Mouse (Mus musculus): ENCODE measurements around the gene Gjb5. TPM values are rescaled to one million over a fixed set of nuclear protein-coding genes. Genes with fewer than 3 reads are reported as not detected.

Gjb5 gene
- total RNA-seq, 1 experiment from 2014 or later, result not detected

DNA sequence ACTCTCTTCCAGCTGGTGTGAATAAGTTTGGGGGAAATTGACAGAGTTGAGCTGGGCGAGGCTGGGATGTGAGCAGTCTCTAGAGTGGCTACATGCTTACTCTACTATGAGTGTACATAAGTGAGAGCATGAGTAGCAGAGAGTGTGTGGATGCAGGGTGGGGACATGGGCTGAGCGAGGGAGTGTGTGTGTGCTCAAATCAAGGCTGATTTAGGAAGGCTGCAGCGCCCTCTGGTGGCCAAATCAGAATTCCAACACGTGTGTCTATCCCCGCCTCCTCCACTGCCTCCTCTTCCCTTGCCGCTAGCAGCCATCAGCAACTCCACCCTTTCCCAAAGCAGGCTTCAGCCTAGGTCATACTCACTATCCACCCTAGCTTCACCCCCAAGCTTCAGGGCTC is 33.2 kb downstream of the Gjb5 start:
- ATAC-seq (replicated peaks in 1 of 2; ENCODE audit: insufficient read depth in 1 of 2, low FRiP score in 2 of 2, low TSS enrichment in 1 of 2, low read depth in 1 of 2, poor library complexity in 2 of 2, severe bottlenecking in 2 of 2), result peak; percentile 70 to 82; a peak in 3 of 4 replicates

DNA sequence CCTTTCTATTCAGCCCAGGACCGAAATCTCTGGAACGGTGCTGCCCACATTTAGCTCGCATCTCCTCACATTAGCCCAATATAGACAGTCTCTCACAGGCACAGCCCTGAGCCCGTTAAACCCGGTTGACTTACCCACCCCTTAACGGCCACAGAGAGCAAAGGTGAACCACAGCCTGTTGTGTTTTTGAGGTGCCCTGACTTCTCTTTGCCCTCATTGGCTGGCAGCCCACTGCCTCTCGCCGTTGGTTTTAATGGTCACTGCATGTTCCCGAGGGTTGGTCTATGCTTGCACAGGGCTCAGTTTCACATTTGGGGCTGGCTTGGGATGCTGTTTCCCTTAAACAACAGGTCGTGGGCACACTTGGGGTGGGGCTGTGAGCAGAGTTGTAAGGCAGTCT is 33.7 kb downstream of the Gjb5 start:
- no peak for ATAC-seq (replicated peaks in 1 of 2; ENCODE audit: insufficient read depth in 1 of 2, low FRiP score in 2 of 2, low TSS enrichment in 1 of 2, low read depth in 1 of 2, poor library complexity in 2 of 2, severe bottlenecking in 2 of 2)

DNA sequence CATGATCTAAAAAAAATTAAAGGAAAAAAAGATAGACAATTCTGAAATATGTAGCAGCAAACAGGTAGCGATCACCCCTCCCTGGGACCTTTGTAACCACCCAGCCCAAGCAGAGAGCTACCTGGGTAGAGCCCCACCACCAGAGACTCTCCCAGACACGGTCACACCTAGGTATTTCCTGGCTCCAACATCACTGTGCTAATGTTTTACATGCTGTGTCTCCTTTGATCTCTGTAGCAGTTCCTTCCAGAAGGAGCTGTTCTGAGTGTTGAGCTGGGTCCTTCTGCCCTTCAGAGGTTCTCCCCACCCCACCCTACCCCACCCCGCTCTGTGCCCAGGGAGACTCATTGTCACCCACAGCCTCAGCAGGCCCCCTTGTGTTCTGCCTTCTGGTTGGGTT is 34.3 kb downstream of the Gjb5 start:
- ATAC-seq (replicated peaks in 1 of 2; ENCODE audit: insufficient read depth in 1 of 2, low FRiP score in 2 of 2, low TSS enrichment in 1 of 2, low read depth in 1 of 2, poor library complexity in 2 of 2, severe bottlenecking in 2 of 2), result no peak

DNA sequence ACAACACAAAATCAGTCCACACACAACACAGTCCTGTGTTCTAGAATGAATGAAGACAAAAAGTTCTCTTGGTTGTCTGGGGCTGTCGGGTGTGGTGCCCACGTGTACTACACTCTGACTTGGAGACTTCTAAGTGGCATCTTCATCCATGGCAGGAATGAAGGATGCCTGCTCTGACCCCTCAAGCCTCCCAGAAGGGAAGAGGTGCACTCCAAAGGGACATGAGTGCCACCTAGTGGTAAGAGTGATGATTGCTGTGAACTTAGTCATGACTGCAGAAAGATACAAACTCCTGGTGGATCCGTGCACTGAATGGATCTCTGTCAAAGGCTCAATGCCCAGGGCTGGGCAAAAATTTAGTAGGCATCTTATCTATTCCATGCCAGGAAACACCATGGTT is 38.4 kb downstream of the Gjb5 start:
- peak; percentile 72 to 81; a peak in 3 of 4 replicates for ATAC-seq (replicated peaks in 1 of 2; ENCODE audit: insufficient read depth in 1 of 2, low FRiP score in 2 of 2, low TSS enrichment in 1 of 2, low read depth in 1 of 2, poor library complexity in 2 of 2, severe bottlenecking in 2 of 2)

DNA sequence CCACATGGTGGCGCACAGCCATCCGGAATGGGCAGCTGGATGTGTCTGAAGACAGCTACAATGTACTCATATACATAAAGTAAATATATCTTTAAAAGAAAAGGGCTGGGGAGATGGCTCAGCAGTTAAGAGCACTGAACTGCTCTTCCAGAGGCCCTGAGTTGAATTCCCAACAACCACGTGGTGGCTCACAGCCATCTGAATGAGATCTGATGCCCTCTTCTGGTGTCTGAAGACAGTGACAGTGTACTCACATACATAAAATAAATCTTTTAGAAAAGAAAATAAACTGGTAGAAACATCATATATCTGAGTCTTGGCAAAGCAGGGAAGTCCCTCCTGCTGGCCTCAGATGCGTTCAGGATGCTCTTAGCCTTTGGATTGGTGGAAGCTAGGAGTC is 40.8 kb downstream of the Gjb5 start:
- ATAC-seq (replicated peaks in 1 of 2; ENCODE audit: insufficient read depth in 1 of 2, low FRiP score in 2 of 2, low TSS enrichment in 1 of 2, low read depth in 1 of 2, poor library complexity in 2 of 2, severe bottlenecking in 2 of 2), result no peak

DNA sequence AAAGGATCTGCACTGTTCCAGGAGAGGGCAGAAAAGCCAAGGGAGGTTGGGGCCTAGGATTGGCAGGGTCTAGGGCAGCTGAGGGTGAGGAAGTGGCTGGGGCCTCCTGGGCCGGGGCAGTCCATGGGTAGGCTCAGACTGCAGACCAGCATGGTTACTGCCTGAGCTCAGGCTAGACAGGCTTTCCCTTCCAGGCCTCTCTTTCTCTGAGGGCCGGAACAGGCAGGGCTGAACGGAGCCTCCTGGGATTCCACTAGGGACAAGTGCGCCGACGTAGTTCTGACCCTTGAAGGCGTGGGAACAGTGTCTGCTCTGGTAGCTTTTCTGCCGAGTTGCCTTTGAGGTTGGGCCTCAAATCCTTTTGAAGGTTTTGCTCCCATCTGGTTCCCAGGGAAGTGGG is 42.2 kb downstream of the Gjb5 start:
- ATAC-seq (replicated peaks in 1 of 2; ENCODE audit: insufficient read depth in 1 of 2, low FRiP score in 2 of 2, low TSS enrichment in 1 of 2, low read depth in 1 of 2, poor library complexity in 2 of 2, severe bottlenecking in 2 of 2), result no peak

DNA sequence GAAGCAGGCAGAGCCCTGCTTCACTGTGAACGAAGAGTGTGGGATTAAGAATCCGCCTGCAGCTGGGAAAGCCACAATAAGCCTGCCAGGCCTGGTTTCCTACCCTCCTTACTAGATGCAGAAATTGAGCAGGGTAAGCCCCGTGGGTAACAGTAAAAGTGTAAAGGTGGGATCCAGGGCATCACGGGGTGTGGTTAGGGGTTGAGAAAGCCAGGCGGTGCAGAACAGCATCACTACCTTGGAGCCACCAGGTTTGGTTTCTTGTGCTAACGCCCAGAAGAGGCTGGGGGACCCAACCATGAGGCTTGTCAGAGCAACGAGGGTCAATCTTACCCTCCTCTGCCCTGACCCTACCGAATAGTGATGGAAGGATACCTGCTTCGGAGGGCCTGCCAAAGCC is 43.4 kb downstream of the Gjb5 start:
- ATAC-seq (replicated peaks in 1 of 2; ENCODE audit: insufficient read depth in 1 of 2, low FRiP score in 2 of 2, low TSS enrichment in 1 of 2, low read depth in 1 of 2, poor library complexity in 2 of 2, severe bottlenecking in 2 of 2), result no peak

DNA sequence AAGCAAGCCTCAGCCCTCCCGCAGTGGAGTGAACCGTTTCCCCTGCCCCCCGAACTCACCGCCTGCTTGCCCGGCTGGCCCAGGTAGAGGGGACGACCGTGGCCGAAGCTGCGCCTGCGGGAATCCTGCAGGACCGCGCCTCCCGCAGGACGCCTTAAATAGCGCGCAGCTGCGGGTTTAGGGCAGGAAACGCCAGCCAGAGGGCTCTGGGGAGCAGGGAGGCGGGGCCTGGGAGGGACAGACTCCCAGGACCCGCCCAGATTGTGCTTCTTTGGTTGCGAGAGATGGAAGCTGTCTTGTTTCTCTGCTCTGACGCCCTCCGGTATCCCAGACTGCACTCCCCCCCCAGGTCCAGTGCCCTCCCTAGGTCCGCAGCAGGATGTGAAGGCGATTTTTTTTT is 44.1 kb downstream of the Gjb5 start, which contains the start of gene Gja4:
Gene Gja4, minus strand, starts transcription at position 179 of the 400 bp plus-strand sequence.
- peak; percentile 84 for ATAC-seq (replicated peaks in 1 of 2; ENCODE audit: insufficient read depth in 1 of 2, low FRiP score in 2 of 2, low TSS enrichment in 1 of 2, low read depth in 1 of 2, poor library complexity in 2 of 2, severe bottlenecking in 2 of 2)

DNA sequence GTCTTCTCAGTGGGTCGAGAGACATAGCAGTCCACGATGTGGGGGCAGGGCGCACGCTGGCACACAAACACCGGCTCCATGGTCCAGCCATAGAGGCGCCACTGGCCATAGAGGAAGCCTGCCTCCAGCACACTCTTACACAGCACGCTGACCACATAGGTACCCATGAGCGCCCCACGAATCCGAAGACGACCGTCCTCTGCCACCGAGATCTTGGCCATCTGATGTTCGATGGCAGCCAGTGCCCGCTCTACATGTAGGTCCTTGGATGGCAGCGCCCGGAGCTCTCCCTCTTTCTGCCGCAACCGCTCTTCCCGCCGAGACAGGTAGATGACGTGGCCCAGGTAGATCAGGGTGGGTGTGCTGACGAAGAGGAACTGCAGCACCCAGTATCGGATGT is 45.6 kb downstream of the Gjb5 start:
- ATAC-seq (replicated peaks in 1 of 2; ENCODE audit: insufficient read depth in 1 of 2, low FRiP score in 2 of 2, low TSS enrichment in 1 of 2, low read depth in 1 of 2, poor library complexity in 2 of 2, severe bottlenecking in 2 of 2), result no peak

DNA sequence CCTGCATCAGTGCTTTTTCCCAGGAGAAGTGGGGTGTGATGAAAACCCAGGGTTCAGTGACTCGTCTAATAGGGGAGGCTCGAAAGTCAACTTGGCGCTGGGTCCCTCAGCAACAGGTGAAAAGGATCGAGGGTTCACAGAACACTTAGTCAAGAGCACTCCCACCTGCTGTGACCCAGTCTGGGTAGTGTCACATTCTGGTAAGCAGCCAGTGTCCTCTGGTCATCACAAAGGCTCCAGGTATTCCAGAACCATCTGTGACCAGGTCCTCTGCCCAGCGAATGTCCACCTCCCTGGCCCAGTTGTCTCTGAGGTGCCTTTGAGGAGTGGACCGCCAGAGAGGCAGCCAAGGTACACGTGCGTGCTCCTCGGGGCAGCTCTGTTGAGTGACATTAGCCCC is 46.4 kb downstream of the Gjb5 start:
- ATAC-seq (replicated peaks in 1 of 2; ENCODE audit: insufficient read depth in 1 of 2, low FRiP score in 2 of 2, low TSS enrichment in 1 of 2, low read depth in 1 of 2, poor library complexity in 2 of 2, severe bottlenecking in 2 of 2), result no peak

DNA sequence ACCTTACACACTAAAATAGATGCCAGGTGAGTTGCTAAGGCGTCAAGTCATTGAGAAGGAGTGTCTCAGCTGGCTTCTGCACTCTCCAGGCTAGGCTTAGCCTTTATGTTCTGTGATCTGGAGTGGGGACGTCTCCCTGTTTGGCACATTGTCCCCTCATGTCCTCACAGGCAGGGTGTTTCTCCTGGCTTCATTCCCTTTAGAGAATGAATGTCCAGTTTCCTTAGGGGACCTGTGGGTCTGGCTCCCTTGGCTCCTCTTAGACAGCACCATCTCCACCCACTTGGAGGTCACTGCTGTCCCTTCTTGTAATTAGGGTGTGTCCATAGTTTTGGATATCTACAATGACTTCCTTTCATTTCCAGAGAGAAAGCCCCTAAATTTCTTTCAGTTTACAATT is 51.1 kb downstream of the Gjb5 start:
- ATAC-seq (replicated peaks in 1 of 2; ENCODE audit: insufficient read depth in 1 of 2, low FRiP score in 2 of 2, low TSS enrichment in 1 of 2, low read depth in 1 of 2, poor library complexity in 2 of 2, severe bottlenecking in 2 of 2), result no peak

Other genes starting within 250 kb of the Gjb5 start
- gene Tmem35b, start 234.5 kb downstream of the Gjb5 start, total RNA-seq (2017), result 12.0 and 27.9 TPM in 2 replicates
- not detected in 2 replicates for gene Dlgap3, start 189.0 kb downstream of the Gjb5 start, total RNA-seq (2017)
- 28.2 and 32.8 TPM in 2 replicates for gene Smim12, start 114.4 kb downstream of the Gjb5 start, total RNA-seq (2017)
- gene Gja4, start 44.1 kb downstream of the Gjb5 start, total RNA-seq (2017), result not detected in 2 replicates
- 2.9 and 4.0 TPM in 2 replicates for gene Gjb3, start 27.3 kb downstream of the Gjb5 start, total RNA-seq (2017)
- gene Gjb4, start 4.1 kb downstream of the Gjb5 start, total RNA-seq (2017), result not detected in 2 replicates

Data from hematopoietic stem cell, adult 5-6 weeks (primary cell).